Mouse (Mus musculus) heart, embryonic 16.5 days (tissue): ENCODE data around the gene Sfxn3. TPM values are rescaled to one million over a fixed set of nuclear protein-coding genes. Genes with fewer than 3 reads are reported as not detected.

Source experiments
- ATAC-seq: fragments of 200-750 bp; cut with Nextera tagmentation; replicated peaks from 2 replicates; pipeline ENCODE4 v1.8.0; 2017; ENCODE audit warnings: moderate number of reproducible peaks; ENCODE audit not compliant: insufficient read depth, low FRiP score; ENCODE audit errors: extremely low read depth
- H3K27ac ChIP-seq: fragments of 300-500 bp; sonication (generic); 2 replicates; pipeline ENCODE4 v1.5.1; 2014; ENCODE audit warnings: mild to moderate bottlenecking, low read length, control low read depth, moderate library complexity
- H3K27me3 ChIP-seq: fragments of 300-500 bp; sonication (generic); 2 replicates; pipeline ENCODE4 v1.6.1; 2014; ENCODE audit warnings: low read length, mixed read lengths; ENCODE audit not compliant: control insufficient read depth, insufficient read depth
- H3K36me3 ChIP-seq: fragments of 300-500 bp; sonication (generic); 2 replicates; pipeline ENCODE4 v1.6.1; 2014; ENCODE audit not compliant: control insufficient read depth, insufficient read depth
- H3K4me1 ChIP-seq: fragments of 300-500 bp; sonication (generic); 2 replicates; pipeline ENCODE4 v1.6.1; 2014; ENCODE audit warnings: low read length, mixed read lengths; ENCODE audit not compliant: control insufficient read depth, insufficient read depth
- H3K4me2 ChIP-seq: fragments of 300-500 bp; sonication (generic); 2 replicates; pipeline ENCODE4 v1.6.1; 2014; ENCODE audit warnings: low read depth, mild to moderate bottlenecking, control low read depth, low read length
- H3K4me3 ChIP-seq: fragments of 300-500 bp; sonication (generic); 2 replicates; pipeline ENCODE4 v1.5.1; 2014; ENCODE audit warnings: mild to moderate bottlenecking, control low read depth, low read length
- H3K9ac ChIP-seq: fragments of 300-500 bp; sonication (generic); 2 replicates; pipeline ENCODE4 v1.6.1; 2014; ENCODE audit warnings: low read length, control low read depth
- H3K9me3 ChIP-seq: fragments of 300-500 bp; sonication (generic); replicated peaks from 2 replicates; pipeline ENCODE4 v1.6.1; 2016; ENCODE audit warnings: low read length; ENCODE audit not compliant: control insufficient read depth
- WGBS: fragments of 180-500 bp; shearing (Covaris S2); extraction: QIAGEN DNeasy Blood & Tissue Kit; methylation state at CpG from one replicate; pipeline ENCODE4 v1.1.7; 2014; 5-methylcytosine and 5-hydroxymethylcytosine counted together
- polyA plus RNA-seq: library from polyadenylated mRNA; unstranded; fragments of >200 nt; fragmentation: Nextera tagmentation; extraction: Ambion mirVana; gene quantifications from 2 replicates; pipeline ENCODE4 v1.2.1, GENCODE M21; 2015

The Sfxn3 gene
- polyA plus RNA-seq, 1 experiment from 2014 or later: 16.2 TPM

DNA sequence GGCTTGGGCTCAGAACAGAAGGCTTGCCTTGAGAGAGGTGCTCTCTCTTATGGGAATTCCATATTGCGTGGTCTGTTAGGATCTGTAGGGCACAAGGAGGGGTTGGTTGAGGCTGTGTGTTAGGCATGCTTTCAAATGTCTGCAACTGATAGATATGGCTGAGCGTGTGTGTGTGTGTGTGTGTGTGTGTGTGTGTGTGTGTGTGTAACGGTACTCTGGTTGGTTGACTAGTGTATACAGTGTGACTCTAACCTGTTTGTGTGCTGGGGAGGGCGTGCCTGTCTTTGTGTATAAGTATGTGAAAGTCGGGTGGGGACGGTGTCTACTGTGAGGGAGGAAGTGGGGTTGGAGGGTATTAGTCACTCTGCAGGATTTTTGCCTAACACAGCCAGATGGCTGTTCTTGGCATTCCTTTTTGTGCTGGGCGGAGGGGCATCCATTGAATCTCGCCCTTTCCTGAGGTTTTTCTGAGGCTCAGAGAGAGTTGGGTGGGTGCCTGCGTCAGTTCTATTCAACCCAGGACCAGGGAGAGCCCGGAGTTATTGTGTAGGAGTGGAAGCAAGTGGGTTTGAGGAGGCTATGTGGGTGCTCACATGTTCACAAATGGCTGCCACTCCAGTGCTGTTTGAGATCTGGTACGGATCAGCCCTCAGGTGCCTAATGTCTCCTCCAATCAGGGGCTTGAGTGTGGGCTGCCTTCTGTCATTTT is 786 bp downstream of the Sfxn3 start:
- Histone ChIP-seq H3K27ac (peak overlapping the region; percentile 93), H3K4me3 (peak overlapping the region; percentile 68), H3K27me3 (peaks cover 27% of the 10 kb centered on the region), H3K9ac (peak overlapping the region; percentile 78), H3K4me2 (peak overlapping the region; percentile 91), H3K9me3 (no peaks in the 10 kb centered on the region), H3K36me3 (peaks cover 15% of the 10 kb centered on the region), H3K4me1 (peaks cover 19% of the 10 kb centered on the region)
- WGBS: 21% methylated on average over 11 of the region's 11 CpGs
- peak; percentile 71 for ATAC-seq

DNA sequence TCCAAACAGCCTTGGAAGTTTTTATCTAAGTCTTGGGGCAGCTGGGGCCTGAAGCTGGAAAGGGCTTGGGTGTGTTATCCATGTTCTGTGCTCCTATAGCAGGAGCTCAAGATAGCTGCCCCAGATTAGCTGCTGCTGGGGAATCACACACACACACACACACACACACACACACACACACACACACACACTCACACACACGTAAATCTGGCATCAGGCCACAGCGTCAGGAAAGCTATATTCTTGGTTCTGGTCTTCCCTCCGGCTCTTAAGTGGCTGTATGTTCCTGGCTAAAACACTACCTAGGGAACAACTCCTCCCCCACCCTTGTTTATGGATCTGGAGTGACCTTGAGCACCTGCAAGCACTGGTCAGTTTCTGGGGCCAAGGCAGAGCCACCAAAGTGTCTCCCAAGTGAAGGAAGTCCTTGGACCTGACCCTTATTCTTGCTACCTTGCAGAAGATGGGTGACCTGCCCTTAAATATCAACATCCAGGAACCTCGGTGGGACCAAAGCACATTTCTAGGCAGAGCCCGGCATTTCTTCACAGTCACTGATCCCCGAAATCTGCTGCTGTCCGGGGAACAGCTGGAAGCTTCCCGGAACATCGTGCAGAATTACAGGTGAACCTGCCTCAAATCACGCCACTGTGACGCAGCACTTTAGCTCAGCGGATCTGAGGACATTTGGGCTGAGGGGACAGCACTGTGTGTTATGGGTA is 1.5 kb downstream of the Sfxn3 start:
- H3K4me1 ChIP-seq: peaks cover 19% of the 10 kb centered on the region
- H3K4me3 ChIP-seq: peak overlapping the region; percentile 68
- WGBS: 74% methylated on average over 12 of the region's 12 CpGs
- H3K27ac ChIP-seq: peak overlapping the region; percentile 93
- H3K36me3 ChIP-seq: peaks cover 15% of the 10 kb centered on the region
- no peaks in the 10 kb centered on the region for H3K9me3 ChIP-seq
- no peak for ATAC-seq
- peak overlapping the region; percentile 91 for H3K4me2 ChIP-seq
- peaks cover 24% of the 10 kb centered on the region for H3K27me3 ChIP-seq
- H3K9ac ChIP-seq: peak overlapping the region; percentile 78

DNA sequence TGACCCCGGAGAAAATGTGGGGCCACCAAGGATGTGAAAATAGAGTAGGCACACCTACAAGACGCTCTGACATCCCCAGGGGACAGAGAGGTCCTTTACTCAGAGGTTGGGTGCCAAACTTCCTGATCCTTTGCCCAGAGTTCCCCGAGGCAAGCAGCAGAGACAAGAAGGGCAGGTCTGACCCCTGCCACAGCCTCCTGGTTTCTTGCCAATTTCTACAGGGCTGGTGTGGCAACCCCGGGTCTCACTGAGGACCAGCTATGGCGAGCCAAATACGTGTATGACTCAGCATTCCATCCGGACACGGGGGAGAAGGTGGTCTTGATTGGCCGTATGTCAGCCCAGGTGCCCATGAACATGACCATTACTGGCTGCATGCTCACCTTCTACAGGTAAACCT is 2.2 kb downstream of the Sfxn3 start:
- peaks cover 16% of the 10 kb centered on the region for H3K36me3 ChIP-seq
- no peak overlapping the region for H3K27ac ChIP-seq
- peaks cover 19% of the 10 kb centered on the region for H3K4me1 ChIP-seq
- 78% methylated on average over 9 of the region's 9 CpGs for WGBS
- H3K9me3 ChIP-seq: no peaks in the 10 kb centered on the region
- H3K4me3 ChIP-seq: no peak overlapping the region
- no peak overlapping the region for H3K4me2 ChIP-seq
- no peak overlapping the region for H3K9ac ChIP-seq
- ATAC-seq: no peak
- peaks cover 18% of the 10 kb centered on the region for H3K27me3 ChIP-seq

DNA sequence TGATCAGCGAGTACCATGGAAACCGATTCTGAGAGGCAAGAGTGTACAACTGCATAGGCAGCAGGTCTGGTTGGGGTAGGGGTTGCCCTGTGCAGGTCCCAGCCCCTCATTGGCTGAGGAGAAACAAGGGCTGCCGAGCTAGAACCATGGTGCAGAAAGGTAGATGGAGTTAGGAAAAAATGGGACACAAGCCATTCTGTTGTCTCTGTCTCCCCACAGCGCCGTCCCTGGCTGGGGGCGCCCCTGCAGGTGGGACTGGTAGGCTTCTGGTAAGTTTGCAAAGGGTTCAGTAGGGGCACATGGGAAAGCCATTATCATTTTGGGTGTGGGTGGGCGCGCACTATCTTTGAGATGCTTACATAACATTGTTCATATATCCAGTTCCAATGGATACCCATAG is 6.1 kb downstream of the Sfxn3 start:
- Histone ChIP-seq H3K4me1 (peaks cover 18% of the 10 kb centered on the region), H3K27ac (no peak overlapping the region), H3K9ac (no peak overlapping the region), H3K4me3 (no peak overlapping the region), H3K36me3 (peaks cover 17% of the 10 kb centered on the region), H3K27me3 (no peaks in the 10 kb centered on the region), H3K9me3 (no peaks in the 10 kb centered on the region), H3K4me2 (no peak overlapping the region)
- ATAC-seq: no peak
- WGBS: 86% methylated on average over 8 of the region's 8 CpGs

DNA sequence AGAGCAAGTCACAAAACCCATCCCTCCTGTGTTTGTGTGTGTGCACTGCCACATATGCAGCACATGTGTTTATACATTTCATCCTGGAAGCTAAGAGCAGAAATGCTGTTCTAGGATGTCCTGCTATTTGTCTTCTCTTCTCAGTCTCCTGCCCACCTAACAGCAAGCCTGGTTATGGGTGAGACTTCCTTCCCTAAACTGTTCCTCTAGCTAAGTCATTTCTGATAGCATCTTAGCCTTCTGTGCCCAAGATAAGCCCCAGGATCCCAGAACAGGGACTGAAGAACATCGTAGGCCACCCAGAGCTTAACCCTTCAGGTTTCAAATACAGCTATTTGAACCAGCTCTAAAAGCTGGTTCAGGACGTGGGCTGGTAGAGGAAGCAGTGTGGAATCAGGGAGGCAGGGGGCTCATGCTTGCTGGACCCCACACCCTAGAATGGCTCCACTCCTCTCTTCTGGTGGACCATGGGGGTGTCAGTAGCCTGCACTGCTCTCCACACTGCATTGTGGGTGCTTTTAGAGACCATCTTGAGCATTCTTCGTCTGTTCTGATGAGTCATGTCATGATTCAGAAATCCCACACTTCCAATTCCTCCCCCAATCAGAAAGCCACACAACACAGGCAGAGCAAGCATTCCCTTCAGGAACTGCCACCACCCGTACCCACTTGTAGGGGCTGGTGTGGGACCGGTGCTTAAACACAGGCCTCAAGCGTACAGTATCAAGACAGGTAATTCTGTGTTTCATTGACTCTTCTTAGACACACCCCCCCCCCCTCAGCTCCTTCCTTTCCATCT is 7.8 kb downstream of the Sfxn3 start:
- peaks cover 17% of the 10 kb centered on the region for H3K36me3 ChIP-seq
- H3K27ac ChIP-seq: no peak overlapping the region
- no peak overlapping the region for H3K4me3 ChIP-seq
- H3K9me3 ChIP-seq: no peaks in the 10 kb centered on the region
- H3K4me2 ChIP-seq: no peak overlapping the region
- ATAC-seq: no peak
- no peak overlapping the region for H3K9ac ChIP-seq
- H3K27me3 ChIP-seq: no peaks in the 10 kb centered on the region
- 77% methylated on average over 6 of the region's 6 CpGs for WGBS
- H3K4me1 ChIP-seq: peaks cover 21% of the 10 kb centered on the region

DNA sequence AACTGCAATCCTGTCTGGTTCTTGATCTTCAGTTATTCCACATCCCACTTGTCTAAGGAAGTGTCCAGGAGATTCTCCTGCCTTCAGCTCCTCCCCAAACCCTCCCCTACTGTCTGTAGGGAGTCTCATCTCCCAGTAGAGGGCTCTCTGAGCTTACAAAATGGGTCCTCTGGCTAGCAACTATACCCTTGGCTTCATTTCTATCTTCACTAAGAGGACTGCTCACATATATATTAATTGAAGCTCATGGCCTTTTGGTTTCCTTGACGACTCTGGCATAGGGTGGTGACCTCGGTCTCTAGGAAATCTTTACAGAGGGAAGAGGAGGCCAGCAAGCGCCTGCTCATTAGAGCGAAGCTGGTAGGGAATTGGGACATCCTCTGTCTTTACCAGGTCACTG is 9.1 kb downstream of the Sfxn3 start:
- H3K36me3 ChIP-seq: peaks cover 11% of the 10 kb centered on the region
- H3K4me2 ChIP-seq: peak overlapping the region; percentile 81; the same call in 1 of the 2 replicates
- H3K27ac ChIP-seq: no peak overlapping the region
- H3K9ac ChIP-seq: no peak overlapping the region
- H3K4me3 ChIP-seq: no peak overlapping the region
- no peak for ATAC-seq
- WGBS: 43% methylated on average over 4 of the region's 4 CpGs
- H3K9me3 ChIP-seq: no peaks in the 10 kb centered on the region
- peaks cover 21% of the 10 kb centered on the region for H3K4me1 ChIP-seq
- no peaks in the 10 kb centered on the region for H3K27me3 ChIP-seq

DNA sequence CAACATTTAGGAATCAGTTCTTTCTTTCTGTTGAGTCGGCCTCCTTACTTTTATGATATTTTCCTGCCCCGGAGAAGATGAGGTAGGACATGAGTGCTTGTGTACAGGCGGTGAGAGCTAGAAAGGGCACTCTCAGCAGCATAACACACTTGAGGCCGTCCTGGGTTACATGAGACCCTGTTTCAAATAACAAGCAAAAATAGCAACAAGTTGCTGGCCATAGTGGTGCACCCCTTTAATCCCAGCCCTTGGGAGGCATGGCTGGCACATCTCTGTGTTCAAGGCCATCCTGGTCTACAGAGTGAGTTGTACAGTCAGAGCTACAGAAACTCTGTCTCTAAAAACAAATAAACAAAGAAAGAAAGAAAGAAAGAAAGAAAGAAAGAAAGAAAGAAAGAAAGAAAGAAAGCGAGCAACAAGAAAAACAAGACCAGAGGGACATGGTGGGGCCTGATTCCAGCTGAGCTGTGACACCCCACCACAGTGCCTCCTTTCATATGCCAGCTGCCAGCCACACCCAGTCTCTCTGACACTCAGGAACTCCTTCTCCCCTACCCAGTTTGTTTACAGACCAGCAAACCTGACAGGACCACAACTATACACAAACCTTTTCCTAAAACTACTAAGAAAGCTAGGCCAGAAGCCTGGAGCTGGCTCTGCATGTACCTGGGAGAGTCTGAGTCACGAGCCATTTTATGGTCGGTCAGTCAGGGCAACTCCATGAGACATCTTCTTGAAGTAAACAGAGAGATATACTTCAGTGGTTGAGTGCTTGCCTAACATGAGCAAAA is 9.8 kb downstream of the Sfxn3 start:
- Histone ChIP-seq H3K4me2 (peak overlapping the region; percentile 81), H3K4me1 (peaks cover 21% of the 10 kb centered on the region), H3K27ac (peak overlapping the region; percentile 97), H3K9ac (peak overlapping the region; percentile 86), H3K4me3 (peak overlapping the region; percentile 67), H3K27me3 (no peaks in the 10 kb centered on the region), H3K36me3 (peaks cover 9% of the 10 kb centered on the region), H3K9me3 (no peaks in the 10 kb centered on the region)
- no peak for ATAC-seq
- 59% methylated on average over 7 of the region's 7 CpGs for WGBS

DNA sequence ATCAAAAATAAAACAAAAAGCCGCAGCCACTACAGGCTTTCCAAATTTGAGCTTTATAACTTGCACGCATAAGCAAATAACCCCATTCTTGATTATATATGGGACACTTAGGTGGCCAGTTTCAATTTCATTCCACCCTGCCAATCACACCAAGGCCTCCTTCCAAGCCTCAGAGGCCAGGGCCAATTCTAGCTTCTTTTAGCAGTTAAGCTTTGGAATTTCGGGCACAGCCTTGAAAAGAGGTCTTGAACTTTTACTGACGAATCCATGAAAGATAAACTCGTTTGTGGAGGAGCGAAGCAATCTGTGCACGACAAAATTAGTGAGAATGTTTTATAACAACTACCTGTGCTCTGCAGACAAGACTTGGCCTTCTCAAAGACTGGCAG is 10.4 kb downstream of the Sfxn3 start:
- 33% methylated on average over 7 of the region's 7 CpGs for WGBS
- H3K4me3 ChIP-seq: peak overlapping the region; percentile 67
- H3K9me3 ChIP-seq: no peaks in the 10 kb centered on the region
- H3K27ac ChIP-seq: peak overlapping the region; percentile 97
- H3K9ac ChIP-seq: peak overlapping the region; percentile 86
- H3K4me2 ChIP-seq: peak overlapping the region; percentile 81
- no peak for ATAC-seq
- peaks cover 3% of the 10 kb centered on the region; the same call in 1 of the 2 replicates for H3K36me3 ChIP-seq
- H3K27me3 ChIP-seq: no peaks in the 10 kb centered on the region
- peaks cover 21% of the 10 kb centered on the region for H3K4me1 ChIP-seq
